Mouse (Mus musculus): ENCODE data around the gene Hnrnpa3. TPM values are rescaled to one million over a fixed set of nuclear protein-coding genes. Genes with fewer than 3 reads are reported as not detected.
"Not testable (repeated sequence)": the region's sequence is repeated elsewhere in the genome, so short reads cannot be mapped to it uniquely, and the experiment has no call there.

Hnrnpa3 gene
- total RNA-seq, 2 experiments from 2014 or later = 389 to 833 TPM

GRCm38 (mm10) chr2:75670446-75671336, 11.6 kb downstream of the Hnrnpa3 start:
- ATAC-seq (replicated peaks; ENCODE audit: low FRiP score, low TSS enrichment, poor library complexity, severe bottlenecking) = peak; percentile 20; the same call in 1 of the 2 replicates

- ATAC-seq (replicated peaks; ENCODE audit: low FRiP score, low TSS enrichment, poor library complexity, severe bottlenecking) = no peak
Measured at GRCm38 (mm10) chr2:75671337-75671660, 12.2 kb downstream of the Hnrnpa3 start.

DNA sequence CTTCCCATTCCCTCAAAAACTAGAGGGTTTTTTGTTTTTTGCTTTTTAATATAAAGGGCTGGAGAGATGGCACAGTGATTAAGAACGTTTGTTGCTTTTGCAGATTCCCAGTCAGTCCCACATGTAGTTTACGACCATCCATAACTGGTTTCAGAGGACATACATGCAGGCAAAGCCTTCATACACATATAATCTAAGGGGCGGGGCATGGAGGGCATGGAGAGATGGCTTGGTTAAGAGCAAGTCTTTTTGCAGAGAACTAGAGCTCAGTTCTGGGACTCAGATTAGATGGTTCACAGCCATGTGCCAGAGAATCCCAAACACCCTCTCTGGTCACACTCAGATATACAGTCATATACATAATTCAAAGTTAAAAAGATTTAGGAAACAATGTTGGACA, 13.5 kb downstream of the Hnrnpa3 start:
- peak; percentile 29; the same call in 1 of the 2 replicates for ATAC-seq (replicated peaks; ENCODE audit: low FRiP score, low TSS enrichment, poor library complexity, severe bottlenecking)

GRCm38 (mm10) chr2:75676567-75676966, 17.5 kb downstream of the Hnrnpa3 start:
- no peak for ATAC-seq (replicated peaks; ENCODE audit: low FRiP score, low TSS enrichment, poor library complexity, severe bottlenecking)

DNA sequence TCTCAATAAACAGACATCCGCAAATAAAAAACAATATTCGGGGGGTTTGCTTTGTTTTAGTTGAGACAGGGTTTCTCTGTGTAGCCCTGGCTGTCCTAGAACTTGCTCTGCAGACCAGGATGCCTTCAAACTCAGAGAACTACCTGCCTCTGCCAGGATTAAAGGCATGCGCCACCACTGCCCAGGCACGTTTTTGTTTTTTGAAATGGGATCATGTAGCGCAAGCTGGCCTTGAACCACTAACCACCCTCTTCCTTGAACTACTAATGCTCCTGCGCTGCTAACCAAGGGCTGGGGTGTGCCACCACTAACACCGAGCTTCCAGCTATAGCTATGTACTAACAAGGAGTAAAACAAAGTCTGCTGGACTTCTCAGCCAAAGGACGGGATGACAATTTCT, 20.9 kb downstream of the Hnrnpa3 start:
- ATAC-seq (replicated peaks; ENCODE audit: low FRiP score, low TSS enrichment, poor library complexity, severe bottlenecking) = no peak

GRCm38 (mm10) chr2:75681439-75681838, 22.4 kb downstream of the Hnrnpa3 start:
- no peak for ATAC-seq (replicated peaks; ENCODE audit: low FRiP score, low TSS enrichment, poor library complexity, severe bottlenecking)

DNA sequence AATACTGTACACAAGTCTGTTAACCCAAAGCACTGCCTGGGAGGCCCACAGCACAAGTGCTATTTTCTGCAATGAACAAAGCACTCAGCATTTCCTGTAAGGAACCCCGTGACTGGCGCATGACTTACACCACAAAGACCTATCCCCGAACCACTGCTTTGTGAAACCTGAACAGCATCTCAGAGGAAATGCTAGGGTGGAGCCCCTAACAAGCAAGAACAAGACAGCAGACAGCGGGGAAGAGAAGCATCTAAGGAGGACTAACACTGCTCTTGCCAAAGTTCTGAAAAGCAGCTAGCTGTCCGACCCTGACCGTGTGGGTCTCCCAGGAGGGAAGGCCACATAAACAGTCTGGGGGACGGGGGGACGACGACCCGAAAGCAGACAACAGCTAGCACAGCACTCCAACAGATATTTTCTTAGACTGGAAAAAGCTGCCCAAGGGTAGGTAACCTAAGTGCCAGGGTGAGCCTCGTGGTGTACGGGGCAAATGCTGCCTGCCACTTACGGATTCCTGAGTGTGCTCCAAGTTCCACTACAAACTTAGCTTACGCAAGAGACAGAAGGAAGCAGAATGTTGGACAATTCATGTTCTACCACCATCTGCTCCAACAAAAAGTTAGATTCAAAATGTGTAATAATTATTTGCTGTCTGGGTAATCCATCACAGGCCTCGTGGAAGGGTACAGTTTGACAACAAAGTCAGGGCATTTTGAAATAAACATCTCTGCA, 24.1 kb downstream of the Hnrnpa3 start:
- ATAC-seq (replicated peaks; ENCODE audit: low FRiP score, low TSS enrichment, poor library complexity, severe bottlenecking) = peak; percentile 40; the same call in 1 of the 2 replicates

- ATAC-seq (replicated peaks; ENCODE audit: low FRiP score, low TSS enrichment, poor library complexity, severe bottlenecking) = no peak
Measured at GRCm38 (mm10) chr2:75684526-75684925, 25.5 kb downstream of the Hnrnpa3 start.

GRCm38 (mm10) chr2:75685458-75685861, 26.4 kb downstream of the Hnrnpa3 start:
- no peak for ATAC-seq (replicated peaks; ENCODE audit: low FRiP score, low TSS enrichment, poor library complexity, severe bottlenecking)

DNA sequence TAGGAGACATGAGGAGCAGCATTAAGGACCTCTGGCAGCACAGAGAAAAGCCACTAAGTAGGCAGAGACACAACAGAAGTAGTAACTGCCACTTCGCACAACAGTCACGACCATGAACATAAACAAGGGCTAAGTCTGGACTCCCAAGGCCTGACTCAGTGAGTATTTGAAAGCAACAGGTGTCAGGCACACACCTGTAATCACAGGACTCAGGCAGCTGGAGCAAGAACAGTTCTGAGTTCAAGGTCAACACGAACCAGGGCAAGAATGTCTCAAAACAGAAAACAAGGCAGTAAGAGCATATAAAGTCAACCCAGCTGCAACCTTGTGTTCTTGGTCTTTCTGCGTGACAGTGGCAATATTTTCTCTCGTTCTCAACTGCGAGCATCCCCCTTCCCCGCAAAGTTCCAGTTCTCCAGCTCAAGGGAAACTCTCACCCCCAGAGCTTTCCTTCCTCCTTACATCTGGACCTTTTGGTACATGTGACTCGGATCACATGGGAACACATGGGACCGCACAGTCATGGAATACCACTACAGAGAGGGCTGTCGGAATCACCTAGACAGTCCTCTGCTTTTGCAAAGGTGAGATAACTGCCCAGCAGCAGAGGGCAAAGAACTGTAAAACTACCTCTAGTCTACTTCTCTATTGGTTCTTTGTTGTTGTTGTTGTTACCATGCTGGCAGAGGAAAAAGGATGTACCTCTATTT, 28.1 kb downstream of the Hnrnpa3 start:
- no peak for ATAC-seq (replicated peaks; ENCODE audit: low FRiP score, low TSS enrichment, poor library complexity, severe bottlenecking)

- no peak for ATAC-seq (replicated peaks; ENCODE audit: low FRiP score, low TSS enrichment, poor library complexity, severe bottlenecking)
Measured at GRCm38 (mm10) chr2:75688901-75689300, 29.8 kb downstream of the Hnrnpa3 start.

- ATAC-seq (replicated peaks; ENCODE audit: low FRiP score, low TSS enrichment, poor library complexity, severe bottlenecking) = no peak
Measured at GRCm38 (mm10) chr2:75689482-75690158, 30.6 kb downstream of the Hnrnpa3 start.

GRCm38 (mm10) chr2:75690656-75691055, 31.6 kb downstream of the Hnrnpa3 start:
- ATAC-seq (replicated peaks; ENCODE audit: low FRiP score, low TSS enrichment, poor library complexity, severe bottlenecking) = no peak

GRCm38 (mm10) chr2:75691316-75691715, 32.3 kb downstream of the Hnrnpa3 start:
- no peak for ATAC-seq (replicated peaks; ENCODE audit: low FRiP score, low TSS enrichment, poor library complexity, severe bottlenecking)

- ATAC-seq (replicated peaks; ENCODE audit: low FRiP score, low TSS enrichment, poor library complexity, severe bottlenecking) = no peak
Measured at GRCm38 (mm10) chr2:75692369-75692768, 33.3 kb downstream of the Hnrnpa3 start.

GRCm38 (mm10) chr2:75694926-75695325, 35.9 kb downstream of the Hnrnpa3 start:
- ATAC-seq (replicated peaks; ENCODE audit: low FRiP score, low TSS enrichment, poor library complexity, severe bottlenecking) = not testable (repeated sequence)

GRCm38 (mm10) chr2:75695676-75696350, 36.8 kb downstream of the Hnrnpa3 start:
- no peak for ATAC-seq (replicated peaks; ENCODE audit: low FRiP score, low TSS enrichment, poor library complexity, severe bottlenecking)

DNA sequence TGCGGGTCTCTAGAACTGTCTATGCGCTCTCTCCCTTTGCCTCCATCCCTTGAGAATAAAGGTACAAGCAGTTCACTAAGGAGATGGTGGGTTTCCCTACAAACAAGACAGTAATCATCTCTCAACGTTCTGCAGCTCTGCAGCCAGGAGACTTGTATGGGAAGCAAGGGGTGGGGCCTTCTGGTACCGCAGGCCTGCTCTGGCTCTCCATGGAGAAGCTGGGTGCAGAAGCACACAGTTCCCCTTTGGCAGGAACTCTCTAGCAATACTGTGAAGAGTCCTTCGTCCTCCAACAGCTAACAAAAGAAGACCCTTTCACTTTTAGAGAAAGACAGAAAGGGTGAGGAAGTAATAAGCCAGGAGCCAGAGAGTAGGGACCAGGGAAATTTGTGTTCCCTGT, 37.3 kb downstream of the Hnrnpa3 start:
- ATAC-seq (replicated peaks; ENCODE audit: low FRiP score, low TSS enrichment, poor library complexity, severe bottlenecking) = no peak

DNA sequence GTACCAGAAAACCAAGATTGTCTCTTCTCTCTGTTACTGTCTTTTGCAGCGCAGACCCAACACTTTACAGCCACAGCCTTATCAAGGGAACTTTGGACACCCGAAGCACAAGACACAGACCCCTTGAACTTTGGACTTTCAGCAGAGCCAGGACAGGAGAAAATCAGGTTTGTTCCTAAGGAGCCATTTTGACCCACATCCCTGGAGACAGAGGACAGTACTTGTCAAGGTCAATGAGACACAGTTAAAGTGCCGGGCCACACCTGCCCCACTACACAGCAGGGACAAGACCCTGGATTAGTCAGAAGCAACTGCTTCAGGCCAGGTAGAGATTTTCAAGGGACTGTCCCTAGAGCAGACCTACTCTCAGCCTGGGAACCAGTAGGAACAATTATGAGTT, 38.2 kb downstream of the Hnrnpa3 start:
- no peak for ATAC-seq (replicated peaks; ENCODE audit: low FRiP score, low TSS enrichment, poor library complexity, severe bottlenecking)
